Mouse (Mus musculus) right cerebral cortex, postnatal 25 days (tissue): ENCODE results near the gene Car1.
"Not testable (repeated sequence)": the region's sequence is repeated elsewhere in the genome, so short reads cannot be mapped to it uniquely, and the experiment has no call there.

Experiments used
- DNase-seq: peaks from one replicate; pipeline ENCODE4 v3.0.0; 2022

The Car1 gene

GRCm38 (mm10) chr3:14782365-14782764 lies 25.8 kb downstream of the Car1 start:
- DNase-seq: not testable (repeated sequence)

DNA sequence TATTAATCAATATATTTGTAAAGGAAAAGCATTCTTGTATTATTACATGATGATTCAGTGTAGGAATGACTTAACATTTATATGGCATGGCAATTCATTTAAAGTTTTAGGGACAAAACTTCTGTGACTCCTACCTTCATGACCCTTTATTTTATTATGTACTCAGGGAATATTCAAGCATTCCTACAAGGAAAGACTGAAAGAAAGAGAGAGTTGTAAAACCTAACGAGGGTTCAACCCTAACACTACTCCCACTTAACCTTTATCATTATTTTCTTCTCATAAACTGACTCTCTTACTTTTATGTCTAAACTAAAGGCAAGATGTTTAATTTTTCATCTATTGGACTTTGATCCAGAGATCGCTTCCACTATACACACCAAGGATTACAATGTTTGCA lies 28.0 kb downstream of the Car1 start:
- DNase-seq: no peak

GRCm38 (mm10) chr3:14776497-14777162 lies 31.5 kb downstream of the Car1 start:
- DNase-seq: not testable (repeated sequence)

GRCm38 (mm10) chr3:14774539-14774938 lies 33.6 kb downstream of the Car1 start:
- DNase-seq: not testable (repeated sequence)

GRCm38 (mm10) chr3:14772473-14772872 lies 35.7 kb downstream of the Car1 start:
- not testable (repeated sequence) for DNase-seq

DNA sequence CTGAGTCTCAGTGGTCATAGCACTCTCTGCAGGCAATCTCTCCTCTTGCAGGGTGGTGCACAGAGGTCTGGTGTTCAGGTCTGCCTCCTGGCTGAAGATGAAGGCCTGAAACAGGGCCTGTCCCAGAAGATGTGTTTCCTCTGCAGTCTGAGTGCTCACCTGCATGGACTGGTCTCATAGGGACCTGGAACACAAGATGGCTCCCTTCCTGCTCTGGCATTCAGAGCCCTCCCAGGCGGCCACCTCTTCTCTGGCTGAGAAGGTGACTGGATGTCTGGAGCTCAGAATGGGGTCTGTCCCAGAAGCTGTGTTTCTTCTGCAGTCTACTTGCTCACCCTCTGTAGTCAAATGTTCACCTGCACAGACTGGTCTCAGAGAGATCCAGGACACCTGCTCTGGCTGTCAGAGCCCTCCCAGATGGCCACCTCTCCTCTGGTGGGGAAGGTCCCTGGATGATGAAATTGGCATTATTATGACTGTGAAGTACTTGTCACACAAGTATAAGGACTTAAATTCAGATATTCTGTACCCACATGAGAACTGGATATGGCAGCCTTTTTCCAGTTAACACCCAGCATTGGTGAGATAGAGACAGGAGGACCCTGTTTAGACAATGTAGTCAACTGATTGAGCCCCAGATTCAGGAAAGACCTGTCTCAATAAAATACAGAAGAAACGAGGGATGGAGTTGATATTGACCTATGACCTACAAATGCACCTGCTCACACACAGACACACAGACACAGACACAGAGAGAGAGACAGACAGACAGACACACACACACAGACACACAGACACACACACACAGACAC lies 43.2 kb downstream of the Car1 start:
- no peak for DNase-seq

DNA sequence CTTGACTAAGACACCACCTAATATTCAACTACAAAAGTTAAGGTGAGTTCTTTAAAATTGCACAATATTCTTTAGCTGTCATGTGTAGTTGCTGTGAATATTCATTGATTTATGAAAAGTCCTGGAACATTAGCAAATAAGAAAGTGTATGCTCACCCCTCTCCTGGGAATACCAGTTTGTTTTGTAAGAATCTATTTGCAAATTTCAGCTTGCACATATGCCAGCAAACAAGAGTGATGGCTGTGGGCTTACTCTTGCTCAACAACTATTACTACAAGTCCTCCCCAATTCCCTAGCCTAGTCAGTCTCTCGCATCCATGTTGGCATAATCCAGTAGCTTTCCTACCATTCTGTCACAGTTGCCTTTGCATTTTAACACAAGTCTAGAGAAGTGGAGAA lies 52.5 kb downstream of the Car1 start:
- DNase-seq: no peak

GRCm38 (mm10) chr3:14746041-14746440 lies 62.1 kb downstream of the Car1 start:
- no peak for DNase-seq

GRCm38 (mm10) chr3:14738261-14738660 lies 69.9 kb downstream of the Car1 start:
- DNase-seq: no peak

GRCm38 (mm10) chr3:14727496-14727895 lies 80.7 kb downstream of the Car1 start:
- not testable (repeated sequence) for DNase-seq

DNA sequence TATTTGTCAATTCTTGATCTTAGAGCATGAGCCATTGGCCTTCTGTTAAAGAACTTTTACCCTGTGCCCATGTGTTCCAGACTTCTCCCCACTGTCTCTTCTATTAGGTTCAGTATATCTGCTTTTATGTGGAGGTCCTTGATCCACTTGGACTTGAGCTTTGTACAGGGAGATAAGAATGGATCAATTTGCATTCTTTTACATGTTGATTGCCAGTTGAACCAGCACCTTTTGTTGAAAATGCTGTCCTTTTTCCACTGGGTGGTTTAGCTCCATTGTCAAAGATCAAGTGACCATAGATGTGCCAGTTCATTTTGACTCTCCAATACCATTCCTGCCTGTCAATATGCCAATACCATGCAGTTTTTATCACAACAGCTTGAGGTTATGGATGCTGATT lies 82.7 kb downstream of the Car1 start:
- not testable (repeated sequence) for DNase-seq
